ENCODE assay signal across 17 mouse cellular contexts in the genomic region with DNA sequence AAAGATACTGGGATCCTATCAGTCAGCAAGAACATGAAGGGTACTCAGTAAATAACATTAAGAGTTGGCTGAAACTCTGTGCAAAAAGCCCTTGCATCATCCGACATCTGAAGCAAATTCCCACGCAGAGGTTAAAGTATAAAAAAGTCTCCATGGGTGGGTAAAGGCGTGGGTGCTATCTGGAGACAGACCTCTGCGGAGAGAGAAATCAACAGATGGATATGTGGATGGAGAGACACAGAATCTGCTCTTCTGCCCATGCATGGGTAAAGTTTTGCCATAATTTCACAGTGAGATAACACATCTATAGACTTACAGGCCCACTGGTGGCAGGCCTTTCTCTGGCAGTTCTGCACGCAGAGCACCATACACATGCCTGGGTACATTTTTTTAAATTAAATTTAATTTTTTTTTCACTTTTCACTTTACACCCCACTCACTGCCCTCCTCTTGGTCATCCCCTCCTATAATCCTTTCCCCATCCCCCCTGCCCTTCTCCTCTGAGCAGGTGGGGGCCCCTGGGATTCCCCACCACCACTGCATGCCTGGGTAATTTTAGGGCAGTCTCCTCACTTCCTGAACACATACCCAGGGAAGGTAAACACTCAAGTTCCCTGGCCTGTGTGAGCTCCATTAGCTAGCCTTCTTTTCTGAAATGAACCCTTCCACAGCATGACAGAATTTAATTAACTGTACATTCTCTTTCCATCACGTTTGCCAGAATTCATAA.
DNase-seq lines count a peak whose midpoint lies in the region.
"Had no signal": no experiment of that assay in that cellular context is flagged by ENCODE, and none has a peak within 500 bp of the region (broad histone marks: within the 10 kb centered on the region; RNA-seq: fewer than 3 reads in every experiment).

No protein-coding gene starts in this region.

- intact Hi-C loops in left cerebral cortex, postnatal 36 days (cut with DNase I) = no loop called here

- peak; percentile 57 for DNase-seq in heart, adult 11 months
- no peak for DNase-seq in heart, adult 9 months (ENCODE audit: low spot score in 2 of 2)
- peak; percentile 20 to 72 for DNase-seq in layer of hippocampus, adult 18-20 months (ENCODE audit: low spot score in 2 of 2)
- no peak for DNase-seq in layer of hippocampus, adult 9-10 months (ENCODE audit: low spot score)
- peak; percentile 46 for DNase-seq in right cerebral cortex, adult 18-20 months
- no peak for DNase-seq in right cerebral cortex, postnatal 4 days
- no peak for DNase-seq in left cerebral cortex, postnatal 36 days (ENCODE audit: low spot score in 2 of 2)
- DNase-seq: adrenal gland, postnatal 36 days; B cell, adult 2 months; cerebellum, adult 11-12 months; cerebellum, postnatal 10 days; gastrocnemius, postnatal 25 days; heart, adult 2 months; heart, postnatal 4 days; lung, adult 18-20 months; lung, postnatal 10 days; spleen, adult 18-20 months had no signal

Comparison
In these comparisons a context has a peak if more than half of its experiments do, and no peak if none do; other contexts are left out.
1. DNase-seq: peak in heart, adult 11 months (single experiment), layer of hippocampus, adult 18-20 months (2 of 2) and right cerebral cortex, adult 18-20 months (single experiment); none in heart, adult 9 months (0 of 2), layer of hippocampus, adult 9-10 months (single experiment), right cerebral cortex, postnatal 4 days (single experiment) and left cerebral cortex, postnatal 36 days (0 of 2).